Mouse (Mus musculus) lung, postnatal 25 days (tissue): ENCODE data around the gene Zdhhc22.

Experiments used
- DNase-seq: peaks from one replicate; pipeline ENCODE4 v3.0.0; 2022; ENCODE audit warnings: low spot score

The Zdhhc22 gene

DNA sequence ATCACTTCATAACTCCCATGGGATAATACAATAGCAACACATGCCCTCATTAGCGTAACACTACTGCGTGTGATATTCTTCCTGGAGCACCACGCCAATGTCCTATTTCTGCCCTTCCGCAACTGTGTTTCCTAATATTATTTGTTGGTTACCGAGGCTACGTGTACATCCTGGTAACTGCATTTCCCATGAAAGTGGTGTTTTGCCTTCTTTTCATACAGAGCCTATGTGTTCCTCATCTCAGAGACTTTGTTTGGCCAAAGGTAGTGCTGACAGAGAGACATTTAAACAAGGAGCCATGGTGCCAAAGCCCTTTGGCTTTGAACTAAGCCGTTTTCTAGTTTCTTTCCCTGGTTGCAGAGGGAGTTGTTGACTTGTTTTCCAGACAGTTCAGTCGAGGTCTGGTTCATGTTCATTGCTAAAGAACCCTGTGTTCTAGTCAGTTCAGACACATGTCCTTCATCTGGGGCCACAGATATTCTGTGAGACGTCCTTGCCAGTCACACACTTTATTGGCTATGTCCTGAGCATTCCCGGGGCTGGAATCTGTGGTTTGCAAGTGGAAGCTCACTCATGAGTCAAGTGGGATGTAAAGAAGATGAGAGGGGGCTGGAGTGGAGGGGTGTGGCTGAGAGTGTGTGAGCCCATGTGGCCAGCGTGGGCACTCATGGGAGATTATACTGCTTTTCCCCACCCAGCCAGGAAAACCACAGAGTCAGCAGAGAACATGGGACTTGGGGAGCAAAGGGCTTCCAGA is 53.5 kb downstream of the Zdhhc22 start:
- peak; percentile 66 for DNase-seq

DNA sequence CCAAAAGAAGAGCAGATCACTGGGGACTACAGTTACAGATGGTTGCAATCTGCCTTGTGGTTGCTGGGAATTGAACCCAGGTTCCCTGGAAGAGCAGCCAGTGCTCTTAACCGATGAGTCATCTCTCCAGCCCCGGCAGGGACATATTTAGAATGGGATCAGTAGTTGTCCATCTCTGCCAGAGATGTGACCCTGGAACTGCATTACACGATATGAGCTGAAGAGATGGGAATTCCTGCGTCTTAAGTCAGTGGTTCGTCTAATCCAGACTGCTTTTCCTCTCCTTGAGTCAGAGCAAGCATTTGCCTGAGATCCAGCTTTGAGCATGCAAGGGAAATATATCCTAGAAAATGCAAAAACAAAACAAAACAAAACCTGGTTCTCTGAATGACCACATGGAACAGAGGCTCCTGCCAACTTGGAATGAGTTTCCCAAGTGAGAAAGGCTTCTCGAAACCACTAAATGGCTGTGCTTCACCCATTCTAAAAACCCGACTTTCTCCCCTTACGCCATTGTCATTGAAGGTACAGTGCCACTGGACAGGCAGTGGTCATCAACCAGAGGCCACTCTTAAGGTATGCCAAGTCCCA is 54.4 kb downstream of the Zdhhc22 start:
- no peak for DNase-seq

DNA sequence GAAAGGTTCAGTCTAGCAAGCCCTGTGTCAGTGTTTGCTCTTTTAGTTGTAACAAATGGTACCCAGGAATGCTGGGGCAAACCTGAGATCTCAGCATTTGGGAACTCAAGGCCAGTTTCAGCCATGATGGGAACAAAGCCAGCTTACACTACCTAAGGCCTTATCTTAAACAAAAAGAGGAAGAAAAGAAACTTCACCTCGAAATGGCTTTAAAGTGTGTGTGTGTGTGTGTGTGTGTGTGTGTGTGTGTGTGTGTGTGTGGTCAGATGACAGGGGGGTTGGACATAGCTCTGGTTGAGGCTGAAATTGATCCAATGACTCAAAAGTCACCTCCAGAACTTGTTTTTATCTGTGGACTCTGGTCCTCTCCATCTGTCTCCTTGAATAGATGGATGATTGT is 55.5 kb downstream of the Zdhhc22 start:
- no peak for DNase-seq

DNA sequence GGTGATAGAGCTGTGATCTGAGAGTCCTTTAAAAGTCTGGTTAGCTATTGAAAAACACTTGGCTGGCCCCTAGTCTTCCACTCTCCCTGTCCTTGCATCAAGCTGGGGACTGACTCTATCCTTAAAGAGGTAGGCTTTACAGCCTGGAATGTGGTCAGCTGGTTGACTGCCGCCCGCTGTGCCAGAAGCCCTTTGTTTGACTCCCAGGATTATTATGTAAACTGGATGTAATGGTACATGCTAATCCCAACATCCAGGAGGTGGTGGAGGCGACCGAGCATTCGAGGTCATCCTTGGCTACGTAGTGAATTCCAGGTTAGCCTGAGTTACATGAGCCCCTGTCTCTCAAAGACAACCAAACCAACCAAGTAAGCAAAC is 57.7 kb downstream of the Zdhhc22 start:
- DNase-seq: peak; percentile 93

DNA sequence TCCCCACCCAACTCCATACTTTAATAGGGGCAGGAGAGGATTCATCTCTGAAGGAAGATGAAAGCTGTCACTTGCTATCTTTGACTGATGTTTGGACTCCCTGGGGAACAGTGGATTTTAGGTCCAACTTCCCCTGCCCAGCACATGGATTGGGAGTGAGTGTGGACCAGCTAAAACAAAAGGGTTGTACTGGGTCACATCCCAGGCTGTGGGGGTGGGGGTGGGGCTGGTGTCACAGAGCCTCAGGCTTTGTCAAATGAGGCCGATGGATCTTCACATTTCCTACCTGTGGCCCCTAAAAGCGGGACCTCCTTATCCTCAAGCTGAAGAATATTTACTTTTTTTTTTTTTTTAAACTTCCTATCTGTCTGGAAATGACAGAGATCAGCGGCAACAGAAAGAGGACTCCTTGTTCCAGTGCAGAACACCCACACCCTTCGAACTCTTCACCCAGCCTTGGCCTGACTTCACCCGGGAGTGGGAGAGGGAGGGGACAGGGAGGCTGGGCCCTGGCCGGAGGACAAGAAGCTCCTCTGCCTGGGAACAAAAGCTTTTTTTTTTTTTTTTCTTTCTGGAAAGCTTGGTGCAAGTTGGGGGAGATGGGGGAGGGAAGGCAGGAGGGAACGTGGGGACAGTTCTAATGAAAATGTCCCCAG is 58.2 kb downstream of the Zdhhc22 start:
- DNase-seq: peak; percentile 95

GRCm38 (mm10) chr12:86930934-86931729 is 59.1 kb downstream of the Zdhhc22 start:
- DNase-seq: no peak
